ENCODE assay signal across 8 mouse cellular contexts in the genomic region with DNA sequence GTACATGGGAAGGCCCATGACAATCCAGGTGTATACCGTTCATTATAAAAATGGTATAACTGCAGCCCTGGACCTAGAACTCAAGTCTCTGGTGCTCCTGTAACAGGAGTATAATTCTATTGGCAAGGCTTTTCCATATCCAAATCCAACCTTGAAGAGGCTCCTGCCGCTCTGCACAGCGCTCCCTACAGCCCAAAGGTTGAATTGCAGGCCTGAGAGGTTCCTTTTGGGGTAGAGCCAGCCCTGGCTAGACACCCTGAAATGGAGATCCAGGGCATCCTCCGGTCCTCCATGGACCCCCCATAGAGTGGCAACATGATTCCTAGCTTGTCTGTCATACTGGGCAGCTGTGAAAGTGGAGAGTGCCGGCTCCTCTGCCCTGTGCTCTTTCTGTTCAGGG. TPM values are rescaled to one million over a fixed set of nuclear protein-coding genes. Genes with fewer than 3 reads are reported as not detected.
DNase-seq lines count a peak whose midpoint lies in the region; ATAC-seq and TF ChIP-seq lines count a peak whose summit lies in the region.

No protein-coding gene starts in this region.

- H3K4me3 ChIP-seq in layer of hippocampus, adult 2 months: no peak overlapping the region
- no peak overlapping the region for H3K4me3 ChIP-seq in hindbrain, postnatal 0 days (ENCODE audit: low read length)
- no peak overlapping the region for H3K4me3 ChIP-seq in neural tube, embryonic 12.5 days

- no peaks in the 10 kb centered on the region for H3K36me3 ChIP-seq in hindbrain, postnatal 0 days (ENCODE audit: insufficient read depth, low read length)
- H3K36me3 ChIP-seq in neural tube, embryonic 12.5 days: no peaks in the 10 kb centered on the region

- DNase-seq in layer of hippocampus, adult 2 months (ENCODE audit: low spot score in 2 of 2): no peak
- DNase-seq in layer of hippocampus, postnatal 25 days (ENCODE audit: extremely low spot score in 1 of 2, low spot score in 1 of 2): no peak
- peak; percentile 56 for DNase-seq in embryo, embryonic 9.5 days (ENCODE audit: extremely low spot score)
- DNase-seq in hindbrain, postnatal 0 days (ENCODE audit: low spot score): peak; percentile 53
- DNase-seq in gastrocnemius, postnatal 10 days: no peak
- DNase-seq in heart, adult 18-20 months: no peak

- WGBS in hindbrain, postnatal 0 days: 34% methylated on average over 5 of the region's 5 CpGs
- WGBS in neural tube, embryonic 12.5 days: 35% methylated on average over 5 of the region's 5 CpGs

- H3K4me1 ChIP-seq in hindbrain, postnatal 0 days (ENCODE audit: insufficient read depth, low read length): peaks cover 20% of the 10 kb centered on the region; the same call in 1 of the 2 replicates
- H3K4me1 ChIP-seq in neural tube, embryonic 12.5 days: peaks cover 34% of the 10 kb centered on the region

- no peak overlapping the region for H3K4me2 ChIP-seq in hindbrain, postnatal 0 days (ENCODE audit: low read depth, low read length)
- H3K4me2 ChIP-seq in neural tube, embryonic 12.5 days (replicated peaks): peak overlapping the region; percentile 39

- H3K27ac ChIP-seq in layer of hippocampus, adult 2 months: no peak overlapping the region
- H3K27ac ChIP-seq in hindbrain, postnatal 0 days: peak overlapping the region; percentile 60; the same call in 1 of the 2 replicates
- peak overlapping the region; percentile 51; the same call in 1 of the 2 replicates for H3K27ac ChIP-seq in neural tube, embryonic 12.5 days

- H3K9ac ChIP-seq in hindbrain, postnatal 0 days (replicated peaks; ENCODE audit: low read length): no peak overlapping the region
- no peak overlapping the region for H3K9ac ChIP-seq in neural tube, embryonic 12.5 days

- H3K27me3 ChIP-seq in hindbrain, postnatal 0 days (ENCODE audit: insufficient read depth, low read length): no peaks in the 10 kb centered on the region
- H3K27me3 ChIP-seq in neural tube, embryonic 12.5 days (replicated peaks): no peaks in the 10 kb centered on the region

- TF ChIP-seq CTCF in layer of hippocampus, adult 2 months (conservative IDR thresholded peaks at IDR 0.05): peak; percentile 56
- peak; percentile 62 for TF ChIP-seq CTCF in hindbrain, postnatal 0 days (IDR thresholded peaks at IDR 0.05; ENCODE audit: low read depth)

- peak; percentile 39; the same call in 1 of the 2 replicates for ATAC-seq in hindbrain, postnatal 0 days
- ATAC-seq in neural tube, embryonic 12.5 days (ENCODE audit: low FRiP score, low read depth): no peak; the same call in 1 of the 2 replicates
- no peak for ATAC-seq in megakaryocyte-erythroid progenitor cell, adult 5-6 weeks (replicated peaks; ENCODE audit: low FRiP score, low TSS enrichment, poor library complexity, severe bottlenecking)

- no peaks in the 10 kb centered on the region for H3K9me3 ChIP-seq in hindbrain, postnatal 0 days (ENCODE audit: low read length)
- no peaks in the 10 kb centered on the region for H3K9me3 ChIP-seq in neural tube, embryonic 12.5 days

RNA-seq across cellular contexts. Expression of a gene that starts 54.8 kb away (rescaled TPM):
- 10 to 100 TPM; 35.8 to 41.0 TPM for total RNA-seq in layer of hippocampus, adult 2 months (2021)
- 10 to 100 TPM; 38.1 to 41.0 TPM for total RNA-seq in layer of hippocampus, postnatal 25 days (2021)
- total RNA-seq in hindbrain, postnatal 0 days (2014; rRNA removed): 72.6 and 78.4 TPM in 2 replicates
- 51.6 and 52.3 TPM in 2 replicates for polyA plus RNA-seq in hindbrain, postnatal 0 days (2015; fragmentation: Nextera tagmentation; extraction: Ambion mirVana)
- polyA plus RNA-seq in neural tube, embryonic 12.5 days (2016; fragmentation: Nextera tagmentation; extraction: Ambion mirVana): 46.7 and 48.4 TPM in 2 replicates
- 15.0 and 18.4 TPM in 2 replicates for total RNA-seq in megakaryocyte-erythroid progenitor cell, adult 5-6 weeks (2014; fragmentation: Nextera tagmentation)
- total RNA-seq in megakaryocyte-erythroid progenitor cell, adult 5-6 weeks (2017): 13.3 and 15.7 TPM in 2 replicates
- 10 to 100 TPM; 20.2 to 22.7 TPM for total RNA-seq in gastrocnemius, postnatal 10 days (2021)
- 10 to 100 TPM; 22.2 to 22.3 TPM for total RNA-seq in heart, adult 18-20 months (2021)

Comparison
In these comparisons a context has a peak if more than half of its experiments do, and no peak if none do; other contexts are left out.
1. DNase-seq: peak in embryo, embryonic 9.5 days (single experiment) and hindbrain, postnatal 0 days (single experiment); none in layer of hippocampus, adult 2 months (0 of 2), layer of hippocampus, postnatal 25 days (0 of 2), gastrocnemius, postnatal 10 days (single experiment) and heart, adult 18-20 months (0 of 2).